Mouse (Mus musculus): ENCODE results near the gene Krtap16-1. TPM values are rescaled to one million over a fixed set of nuclear protein-coding genes. Genes with fewer than 3 reads are reported as not detected.

Gene Krtap16-1
- not detected in 2 replicates for polyA plus RNA-seq (2012; ENCODE audit: insufficient read depth, insufficient read length, missing spikeins)

DNA sequence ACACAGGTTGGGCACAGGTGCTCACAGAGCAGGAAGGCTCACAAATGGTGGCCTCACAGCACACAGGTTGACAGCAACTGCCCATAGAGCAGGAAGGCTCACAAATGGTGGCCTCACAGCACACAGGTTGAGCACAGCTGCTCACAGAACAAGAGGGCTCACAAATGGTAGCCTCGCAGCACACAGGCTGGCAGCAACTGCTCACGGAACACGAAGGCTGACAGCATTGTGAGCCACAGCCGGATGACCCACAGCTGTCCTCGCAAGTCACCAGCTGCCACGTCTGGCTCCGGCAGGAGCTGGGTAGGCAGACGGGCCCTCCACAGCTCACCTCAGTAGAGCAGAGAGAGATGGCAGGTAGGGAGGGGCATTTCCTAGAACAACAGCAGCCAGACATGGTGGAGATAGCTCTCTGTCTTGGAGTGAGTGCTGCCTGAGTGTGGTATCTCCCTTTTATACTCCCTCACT lies at the start of gene Krtap16-1:
Gene Krtap16-1, minus strand, starts transcription at position 418 of the 468 bp plus-strand sequence.
- TF ChIP-seq CTCF (IDR thresholded peaks at IDR 0.05; ENCODE audit: low read depth, low read length), result no peak
- no peak for TF ChIP-seq POLR2A (IDR thresholded peaks at IDR 0.05; ENCODE audit: borderline replicate concordance, low read depth, low read length)
- no peak within 1 kb of the TSS for H3K4me3 ChIP-seq (ENCODE audit: insufficient read depth, low read length)
- no peak within 1 kb of the TSS for H3K27ac ChIP-seq (ENCODE audit: insufficient read depth, low read depth, low read length)
- H3K4me1 ChIP-seq (ENCODE audit: control insufficient read depth, insufficient read depth, low read length), result no peaks in the 10 kb centered on the region

DNA sequence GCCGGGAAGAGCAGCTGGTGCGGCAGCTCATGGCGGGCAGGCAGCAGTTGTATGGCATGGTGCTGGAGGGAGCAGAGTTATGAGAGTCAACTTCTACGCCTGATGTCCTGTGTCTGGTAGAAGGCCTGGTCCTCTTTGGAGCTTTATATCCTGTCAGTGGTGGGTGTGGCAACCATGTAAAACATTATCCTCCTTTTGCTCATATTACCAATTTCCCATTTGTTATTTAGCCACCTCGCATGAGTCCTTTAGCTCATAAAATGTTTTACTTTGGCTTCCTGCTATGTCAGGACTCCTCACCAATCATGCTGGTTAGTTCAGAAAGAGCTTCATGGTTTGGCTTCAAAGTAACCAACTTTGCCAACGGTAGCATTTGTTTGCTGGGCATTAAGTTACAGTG lies 43.4 kb upstream of the Krtap16-1 start, which contains the start of gene Krt33b:
Gene Krt33b, minus strand, starts transcription at position 101 of the 400 bp plus-strand sequence.
- Histone ChIP-seq H3K4me3 (ENCODE audit: insufficient read depth, low read length) (no peak within 1 kb of the TSS), H3K4me1 (ENCODE audit: control insufficient read depth, insufficient read depth, low read length) (no peaks in the 10 kb centered on the region), H3K27ac (ENCODE audit: insufficient read depth, low read depth, low read length) (no peak within 1 kb of the TSS)
- no peak for TF ChIP-seq POLR2A (IDR thresholded peaks at IDR 0.05; ENCODE audit: borderline replicate concordance, low read depth, low read length)
- TF ChIP-seq CTCF (IDR thresholded peaks at IDR 0.05; ENCODE audit: low read depth, low read length), result no peak

DNA sequence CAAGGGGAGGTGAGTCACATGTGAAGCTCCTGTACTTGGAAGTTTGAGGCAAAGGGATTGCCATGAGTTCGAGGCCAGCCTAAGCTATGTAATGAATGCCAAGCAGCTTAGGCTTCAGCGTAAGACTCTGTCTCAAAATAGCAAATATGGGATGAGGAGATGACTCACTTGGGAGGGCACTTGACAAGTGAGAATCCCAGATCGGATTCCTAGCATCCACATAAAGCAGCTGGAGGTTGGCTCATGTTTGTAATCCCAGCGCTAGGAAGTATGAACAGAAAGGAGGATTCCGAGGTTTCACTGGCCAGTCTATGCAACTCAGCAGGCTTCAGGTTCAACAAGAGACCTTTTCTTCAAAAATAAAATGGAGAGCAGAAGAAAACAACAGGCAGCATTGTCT lies 35.0 kb upstream of the Krtap16-1 start:
- Histone ChIP-seq H3K27ac (ENCODE audit: insufficient read depth, low read depth, low read length) (no peak overlapping the region), H3K4me3 (ENCODE audit: insufficient read depth, low read length) (no peak overlapping the region), H3K4me1 (ENCODE audit: control insufficient read depth, insufficient read depth, low read length) (no peaks in the 10 kb centered on the region)
- TF ChIP-seq POLR2A (IDR thresholded peaks at IDR 0.05; ENCODE audit: borderline replicate concordance, low read depth, low read length) (no peak), CTCF (IDR thresholded peaks at IDR 0.05; ENCODE audit: low read depth, low read length) (no peak)

DNA sequence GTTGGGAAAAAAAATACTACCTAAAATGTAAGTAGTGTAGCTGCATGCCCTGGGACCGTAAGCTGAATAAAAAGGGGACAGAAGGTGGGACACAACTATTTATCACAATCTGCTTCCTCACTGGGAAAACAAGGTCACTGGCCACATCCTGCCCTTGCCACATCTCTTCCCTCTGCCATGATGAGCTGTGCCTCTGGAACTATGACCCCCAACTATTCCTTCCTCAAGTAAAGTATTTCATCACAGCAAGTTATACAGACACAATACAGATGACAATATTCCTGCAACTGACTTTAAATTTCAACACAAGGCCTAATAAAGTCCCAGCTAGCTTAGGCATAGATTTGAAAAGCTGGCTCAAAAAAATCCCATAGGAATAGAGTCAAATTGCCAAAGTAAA lies 33.1 kb upstream of the Krtap16-1 start:
- no peak overlapping the region for H3K4me3 ChIP-seq (ENCODE audit: insufficient read depth, low read length)
- H3K27ac ChIP-seq (ENCODE audit: insufficient read depth, low read depth, low read length), result no peak overlapping the region
- no peaks in the 10 kb centered on the region for H3K4me1 ChIP-seq (ENCODE audit: control insufficient read depth, insufficient read depth, low read length)
- no peak for TF ChIP-seq POLR2A (IDR thresholded peaks at IDR 0.05; ENCODE audit: borderline replicate concordance, low read depth, low read length)
- TF ChIP-seq CTCF (IDR thresholded peaks at IDR 0.05; ENCODE audit: low read depth, low read length), result no peak

DNA sequence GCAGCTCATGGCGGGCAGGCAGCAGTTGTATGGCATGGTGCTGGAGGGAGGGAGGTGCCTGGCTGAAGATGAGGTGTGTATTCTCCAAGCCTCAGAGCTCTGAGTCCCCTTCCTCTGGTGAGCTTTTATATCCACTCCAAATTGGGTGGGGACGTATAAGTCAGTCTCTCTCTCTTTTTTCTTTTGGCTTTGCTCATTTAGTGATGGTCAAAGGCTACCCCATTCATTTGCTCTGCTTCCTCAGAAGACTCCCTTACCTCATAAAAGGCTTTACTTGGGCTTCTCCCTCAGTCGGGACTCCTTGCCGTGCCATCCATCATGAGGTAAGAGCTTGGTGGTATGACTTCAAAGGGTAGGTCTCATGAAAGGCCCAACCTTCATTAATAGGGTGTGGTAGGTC lies 29.7 kb upstream of the Krtap16-1 start, which contains the start of gene Krt33a:
Gene Krt33a, minus strand, starts transcription at position 101 of the 400 bp plus-strand sequence.
- no peak for TF ChIP-seq CTCF (IDR thresholded peaks at IDR 0.05; ENCODE audit: low read depth, low read length)
- TF ChIP-seq POLR2A (IDR thresholded peaks at IDR 0.05; ENCODE audit: borderline replicate concordance, low read depth, low read length), result no peak
- no peak within 1 kb of the TSS for H3K27ac ChIP-seq (ENCODE audit: insufficient read depth, low read depth, low read length)
- no peak within 1 kb of the TSS for H3K4me3 ChIP-seq (ENCODE audit: insufficient read depth, low read length)
- no peaks in the 10 kb centered on the region for H3K4me1 ChIP-seq (ENCODE audit: control insufficient read depth, insufficient read depth, low read length)

DNA sequence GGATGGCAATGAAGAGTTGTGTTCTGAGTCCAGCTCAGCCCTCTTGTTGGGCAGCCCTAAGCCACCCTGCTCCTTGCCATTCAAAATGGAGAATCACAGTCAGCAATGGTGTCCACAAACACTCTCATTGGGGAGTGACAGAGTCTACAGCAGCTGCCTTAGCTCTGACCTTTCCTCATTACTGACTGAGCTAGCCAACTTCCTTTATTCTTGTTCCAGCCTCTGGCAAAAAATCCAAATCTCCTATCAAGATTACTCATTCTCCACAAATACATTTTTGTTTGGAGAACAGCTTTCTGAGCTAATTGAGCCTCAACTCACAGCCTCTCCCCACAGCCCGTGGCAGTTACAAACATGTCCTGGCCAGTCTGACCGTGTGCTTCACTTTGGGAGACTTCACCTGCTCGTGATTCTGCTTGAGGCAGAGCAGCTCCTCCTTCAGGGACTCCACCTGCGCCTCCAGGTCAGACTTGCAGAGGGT lies 27.3 kb upstream of the Krtap16-1 start:
- Histone ChIP-seq H3K4me1 (ENCODE audit: control insufficient read depth, insufficient read depth, low read length) (no peaks in the 10 kb centered on the region), H3K4me3 (ENCODE audit: insufficient read depth, low read length) (no peak overlapping the region), H3K27ac (ENCODE audit: insufficient read depth, low read depth, low read length) (no peak overlapping the region)
- TF ChIP-seq POLR2A (IDR thresholded peaks at IDR 0.05; ENCODE audit: borderline replicate concordance, low read depth, low read length) (no peak), CTCF (IDR thresholded peaks at IDR 0.05; ENCODE audit: low read depth, low read length) (no peak)

DNA sequence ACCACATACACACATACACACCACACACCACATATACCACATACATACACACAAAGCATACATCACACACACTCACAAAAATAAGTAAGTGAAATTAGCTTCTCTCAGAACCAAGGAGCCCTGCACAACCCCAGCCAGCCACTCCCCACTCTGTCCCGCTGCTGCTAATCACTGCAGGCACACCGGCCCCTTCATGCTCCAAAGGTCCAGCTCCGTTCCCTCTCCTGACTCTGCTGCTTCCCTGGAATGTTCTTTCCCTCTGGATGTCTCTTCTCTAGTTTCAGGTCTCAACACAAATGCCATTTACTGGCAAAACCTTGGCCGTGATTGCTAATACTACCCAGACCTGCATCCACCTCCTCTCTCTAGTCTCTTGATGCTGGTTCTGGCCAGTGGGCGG lies 24.3 kb upstream of the Krtap16-1 start:
- TF ChIP-seq CTCF (IDR thresholded peaks at IDR 0.05; ENCODE audit: low read depth, low read length) (no peak), POLR2A (IDR thresholded peaks at IDR 0.05; ENCODE audit: borderline replicate concordance, low read depth, low read length) (no peak)
- Histone ChIP-seq H3K27ac (ENCODE audit: insufficient read depth, low read depth, low read length) (no peak overlapping the region), H3K4me3 (ENCODE audit: insufficient read depth, low read length) (no peak overlapping the region), H3K4me1 (ENCODE audit: control insufficient read depth, insufficient read depth, low read length) (no peaks in the 10 kb centered on the region)

DNA sequence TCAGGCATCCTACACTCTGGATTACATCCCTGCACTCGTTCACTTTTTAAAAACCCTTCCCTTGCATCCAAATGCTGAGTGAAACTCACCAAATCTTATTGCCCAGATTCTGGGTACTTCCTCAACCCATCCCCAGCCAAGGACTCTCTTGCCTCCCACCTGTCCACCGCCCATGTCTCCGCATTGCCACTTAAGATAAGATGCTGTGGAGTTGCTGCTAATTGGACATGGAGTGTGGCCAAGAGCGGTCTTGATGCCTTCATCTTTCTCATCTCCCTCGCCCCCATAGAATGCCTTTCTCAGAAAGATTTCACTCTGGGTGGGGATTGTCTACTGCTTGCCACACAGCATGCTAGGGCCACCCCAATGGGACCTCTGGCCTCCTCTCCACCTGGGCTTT lies 21.9 kb upstream of the Krtap16-1 start:
- TF ChIP-seq POLR2A (IDR thresholded peaks at IDR 0.05; ENCODE audit: borderline replicate concordance, low read depth, low read length) (no peak), CTCF (IDR thresholded peaks at IDR 0.05; ENCODE audit: low read depth, low read length) (no peak)
- H3K4me3 ChIP-seq (ENCODE audit: insufficient read depth, low read length), result no peak overlapping the region
- H3K27ac ChIP-seq (ENCODE audit: insufficient read depth, low read depth, low read length), result no peak overlapping the region
- no peaks in the 10 kb centered on the region for H3K4me1 ChIP-seq (ENCODE audit: control insufficient read depth, insufficient read depth, low read length)

DNA sequence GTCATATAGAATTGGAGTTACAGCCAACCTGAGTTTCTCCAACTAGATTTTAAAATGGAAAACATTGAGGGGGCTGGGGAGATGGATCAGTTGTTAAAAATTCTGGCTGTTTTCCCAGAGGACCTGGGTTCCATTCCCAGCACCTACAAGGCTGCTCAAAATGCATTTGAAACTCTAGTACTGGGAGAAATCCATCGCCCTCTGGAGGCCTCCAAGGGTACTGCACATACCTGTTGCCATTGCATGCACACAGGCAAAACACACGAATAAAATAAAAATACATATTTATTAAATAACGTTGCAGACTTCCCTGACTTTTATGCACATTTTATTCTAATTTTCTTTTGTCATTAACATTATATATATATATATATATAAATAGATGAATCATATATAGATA lies 20.2 kb upstream of the Krtap16-1 start:
- no peak for TF ChIP-seq POLR2A (IDR thresholded peaks at IDR 0.05; ENCODE audit: borderline replicate concordance, low read depth, low read length)
- no peak for TF ChIP-seq CTCF (IDR thresholded peaks at IDR 0.05; ENCODE audit: low read depth, low read length)
- Histone ChIP-seq H3K4me3 (ENCODE audit: insufficient read depth, low read length) (no peak overlapping the region), H3K27ac (ENCODE audit: insufficient read depth, low read depth, low read length) (no peak overlapping the region), H3K4me1 (ENCODE audit: control insufficient read depth, insufficient read depth, low read length) (no peaks in the 10 kb centered on the region)

DNA sequence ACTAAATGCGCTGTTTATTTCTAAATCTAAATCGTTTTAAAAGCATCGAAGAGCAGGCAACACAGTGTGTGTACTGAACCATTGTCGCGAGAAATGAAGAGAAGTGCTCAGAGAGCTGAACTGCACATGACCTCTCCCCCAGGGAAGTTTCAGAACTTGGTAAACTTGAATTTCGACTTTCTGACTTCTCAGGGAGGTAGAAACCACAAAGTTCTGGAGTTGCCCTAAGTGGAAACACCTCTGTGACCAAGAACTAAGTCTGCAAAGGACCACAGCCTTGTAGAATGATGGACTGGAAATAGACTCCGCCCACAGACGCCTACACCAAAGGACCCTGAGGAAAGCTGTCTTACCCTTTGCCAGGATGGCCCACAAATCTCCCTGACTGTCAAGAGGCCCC lies 19.5 kb upstream of the Krtap16-1 start:
- Histone ChIP-seq H3K4me3 (ENCODE audit: insufficient read depth, low read length) (no peak overlapping the region), H3K4me1 (ENCODE audit: control insufficient read depth, insufficient read depth, low read length) (no peaks in the 10 kb centered on the region), H3K27ac (ENCODE audit: insufficient read depth, low read depth, low read length) (no peak overlapping the region)
- TF ChIP-seq POLR2A (IDR thresholded peaks at IDR 0.05; ENCODE audit: borderline replicate concordance, low read depth, low read length) (no peak), CTCF (IDR thresholded peaks at IDR 0.05; ENCODE audit: low read depth, low read length) (no peak)
